Mouse (Mus musculus): ENCODE data around the gene Ankrd27.
"Not testable (repeated sequence)": the region's sequence is repeated elsewhere in the genome, so short reads cannot be mapped to it uniquely, and the experiment has no call there.

The Ankrd27 gene

DNA sequence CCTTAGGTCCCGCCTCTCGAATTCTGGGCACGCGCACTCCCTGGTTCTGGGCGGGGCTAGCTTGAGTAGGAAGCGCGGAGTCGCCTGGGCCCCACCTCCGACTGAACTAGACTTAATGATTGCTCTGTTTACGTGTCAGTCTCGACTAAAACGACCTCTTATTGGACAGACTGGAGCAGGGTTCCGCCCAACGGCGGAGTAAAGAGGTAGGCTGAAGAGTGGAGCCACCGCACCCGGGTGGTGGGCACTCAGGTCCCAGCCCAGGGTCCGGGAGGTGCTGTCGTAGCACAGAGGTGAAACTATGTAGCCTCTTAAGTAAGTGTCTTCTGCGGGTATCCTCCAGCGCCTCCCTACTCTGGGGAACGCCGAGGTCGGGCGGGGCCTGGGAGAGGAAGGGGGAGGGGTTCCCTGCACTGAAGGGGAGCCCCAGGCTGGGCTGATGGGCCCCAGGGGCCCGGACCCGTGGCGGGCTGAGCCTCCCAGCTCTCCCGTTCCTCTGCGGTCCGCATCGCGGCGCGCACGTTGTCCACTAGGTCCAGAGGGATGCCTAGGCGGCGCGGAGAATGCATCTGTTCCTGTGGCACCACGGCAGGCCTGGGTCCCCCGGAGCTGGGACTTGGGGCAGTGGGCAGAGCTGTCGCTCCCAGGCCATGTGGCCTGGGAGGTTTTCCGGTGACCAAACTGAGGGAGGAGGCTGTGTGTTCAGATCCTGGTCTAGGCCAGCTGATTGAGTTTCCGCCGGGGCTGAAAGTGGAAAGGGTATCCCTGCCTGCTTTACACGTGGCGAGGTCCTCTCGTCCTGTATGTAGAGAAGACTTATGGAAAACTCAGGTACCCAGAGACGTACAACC is at the start of gene Ankrd27:
Ankrd27 (plus strand) TSS at position 190 of the 851 bp plus-strand sequence.
- peak; percentile 89 for DNase-seq (ENCODE audit: low read depth, low spot score)

DNA sequence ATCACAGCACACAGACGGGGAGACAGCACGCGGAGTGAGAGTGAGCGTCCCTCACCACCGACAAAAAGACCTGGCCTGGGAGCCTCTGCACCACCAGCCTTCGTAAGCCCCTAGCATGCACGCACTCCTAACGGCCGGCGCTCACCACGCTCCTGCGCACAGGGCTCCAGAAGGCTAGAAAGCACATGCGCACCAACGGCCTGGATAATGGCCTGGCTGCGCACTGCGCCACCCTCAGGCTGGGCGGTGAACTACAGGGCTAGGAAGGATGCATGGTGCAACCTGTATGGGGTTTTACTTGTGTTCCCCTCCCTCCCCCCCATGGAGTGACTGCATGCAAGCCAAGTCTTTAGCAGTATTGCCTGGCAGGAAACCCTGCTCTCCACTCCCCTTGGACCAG is 48.5 kb upstream of the Ankrd27 start, which contains the start of gene Tdrd12:
Tdrd12 (minus strand) TSS at position 184 of the 400 bp plus-strand sequence.
- DNase-seq (ENCODE audit: low read depth, low spot score), result no peak

DNA sequence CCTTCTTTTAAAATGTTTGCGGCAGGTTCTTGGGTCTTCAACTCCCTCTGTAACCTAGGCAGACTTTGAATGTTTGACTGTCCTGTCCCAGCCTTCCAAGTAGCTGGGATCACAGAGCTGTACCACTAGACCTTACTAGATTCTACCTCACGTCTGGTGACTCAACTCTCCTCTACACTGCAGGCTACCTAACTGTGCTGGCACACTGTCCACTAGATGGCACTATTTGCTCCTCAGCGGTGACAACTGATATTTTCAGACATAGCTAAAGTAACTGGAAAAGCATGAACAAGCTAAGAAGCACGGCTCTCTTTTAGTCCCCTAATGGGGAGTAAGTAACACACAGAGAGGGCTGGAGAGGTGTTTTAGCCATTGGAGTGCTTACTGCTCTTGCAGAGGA is 40.2 kb upstream of the Ankrd27 start:
- DNase-seq (ENCODE audit: low read depth, low spot score), result peak; percentile 53

DNA sequence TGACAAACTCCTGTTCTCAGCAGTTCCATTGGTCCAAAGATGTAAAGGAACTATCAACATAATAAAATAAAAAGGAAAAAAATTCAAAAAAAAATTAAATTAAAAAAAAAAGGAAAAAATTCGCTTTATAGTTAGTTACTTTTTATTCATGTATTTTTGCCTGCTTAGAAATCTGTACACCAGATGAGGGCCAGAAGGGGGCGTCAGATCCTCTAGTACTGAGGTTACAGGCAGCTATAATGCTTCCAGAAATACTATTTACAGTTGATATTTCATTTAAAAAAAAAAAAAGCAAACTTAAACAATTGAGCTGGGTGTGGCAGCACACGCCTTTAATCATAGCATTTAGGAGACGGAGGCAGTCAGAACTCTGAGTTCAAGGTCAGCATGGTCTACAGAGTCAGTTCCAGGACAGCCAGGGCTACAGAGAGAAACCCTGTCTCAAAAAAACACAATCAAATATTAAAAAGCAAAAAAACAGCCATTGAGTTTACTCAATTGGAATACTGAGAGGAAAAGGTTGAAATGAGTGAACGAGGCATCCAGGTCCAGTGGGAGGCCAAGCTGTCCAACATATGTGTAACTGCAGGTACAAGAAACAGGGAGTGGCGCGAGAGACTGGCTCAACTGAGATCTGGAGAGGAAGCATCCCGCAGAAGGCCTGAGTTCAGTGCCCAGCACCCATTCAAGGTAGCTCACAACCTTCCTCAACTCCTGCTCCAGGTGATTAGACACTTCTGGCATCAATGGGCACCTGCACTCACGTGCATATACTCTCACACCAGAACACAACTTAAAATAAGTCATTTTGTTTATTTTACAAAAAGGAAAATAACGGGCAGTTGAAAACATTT is 32.1 kb upstream of the Ankrd27 start:
- DNase-seq (ENCODE audit: low read depth, low spot score), result no peak

DNA sequence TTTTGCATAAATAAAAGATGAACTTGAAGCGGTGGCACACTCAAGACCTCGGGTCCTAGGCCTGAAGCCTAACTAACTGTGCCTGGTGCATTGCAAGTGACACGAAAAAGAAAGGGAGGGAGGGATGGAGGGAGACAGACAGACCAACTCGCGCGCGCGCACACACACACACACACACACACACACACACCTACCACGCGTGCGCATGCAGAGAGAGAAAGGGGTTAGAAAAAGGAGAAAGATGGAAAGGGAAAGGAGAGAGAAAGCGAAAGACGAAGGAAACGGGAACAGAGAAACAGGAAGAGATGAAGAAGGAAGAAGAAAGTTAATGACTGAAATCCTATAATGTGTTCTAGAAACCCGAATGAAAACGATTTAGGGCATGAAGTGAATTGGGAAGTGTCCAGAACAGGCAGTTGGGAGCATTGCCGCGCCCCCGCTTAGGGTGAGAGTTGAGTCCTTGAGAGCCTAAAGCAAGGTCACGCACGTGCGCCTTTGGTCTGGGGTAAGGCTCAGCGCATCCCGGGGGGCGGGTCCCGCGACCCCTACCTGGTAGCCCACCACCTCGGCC is 31.4 kb upstream of the Ankrd27 start:
- DNase-seq (ENCODE audit: low read depth, low spot score), result peak; percentile 19

DNA sequence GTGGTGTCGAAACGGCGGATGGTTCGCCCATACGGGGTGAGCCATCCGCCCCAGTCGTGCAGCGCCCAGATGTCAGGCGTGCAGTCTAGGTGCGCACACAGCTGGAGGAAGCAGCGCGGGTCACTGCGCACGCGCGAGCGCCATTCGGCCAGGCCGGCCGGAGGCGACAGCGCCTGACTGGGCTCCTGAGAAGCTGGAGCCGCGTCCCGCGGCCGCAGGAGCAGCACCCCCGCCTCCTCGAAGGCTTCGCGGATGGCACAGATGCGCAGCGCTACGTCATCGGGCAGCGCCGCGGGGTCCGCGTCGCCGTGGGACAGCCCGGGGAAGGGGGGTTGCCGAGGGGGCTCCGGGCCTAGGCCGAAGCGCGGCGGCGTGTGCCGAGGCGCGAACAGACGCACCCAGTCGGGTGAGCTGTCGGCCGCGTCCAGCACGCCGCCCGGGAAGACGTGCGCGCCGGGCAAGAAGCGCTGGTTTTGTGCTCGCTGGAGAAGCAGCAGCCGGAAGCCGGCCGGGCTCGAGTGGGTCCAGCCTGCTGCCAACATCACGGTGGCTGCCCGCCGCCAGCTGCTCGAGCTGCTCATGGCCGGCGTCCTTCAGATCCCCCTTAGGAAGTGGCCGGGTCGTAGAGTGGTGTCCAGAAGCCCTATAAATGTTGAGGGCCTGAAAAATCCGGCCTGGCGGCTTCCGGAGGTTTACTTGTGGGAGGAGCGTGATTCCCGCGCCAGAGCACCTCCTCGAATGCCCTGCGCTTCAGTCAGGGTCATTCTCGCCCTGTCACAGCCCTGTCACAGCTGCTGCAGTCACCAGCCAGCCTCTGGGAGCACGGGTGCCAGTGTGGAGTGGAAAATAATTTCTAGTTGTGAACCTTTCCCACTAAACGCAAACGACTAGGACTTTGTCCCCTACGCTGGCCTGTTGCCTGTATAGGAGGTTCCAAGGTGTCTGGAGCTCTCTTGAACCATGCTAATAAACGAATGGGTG is 30.5 kb upstream of the Ankrd27 start:
- DNase-seq (ENCODE audit: low read depth, low spot score), result peak; percentile 88

DNA sequence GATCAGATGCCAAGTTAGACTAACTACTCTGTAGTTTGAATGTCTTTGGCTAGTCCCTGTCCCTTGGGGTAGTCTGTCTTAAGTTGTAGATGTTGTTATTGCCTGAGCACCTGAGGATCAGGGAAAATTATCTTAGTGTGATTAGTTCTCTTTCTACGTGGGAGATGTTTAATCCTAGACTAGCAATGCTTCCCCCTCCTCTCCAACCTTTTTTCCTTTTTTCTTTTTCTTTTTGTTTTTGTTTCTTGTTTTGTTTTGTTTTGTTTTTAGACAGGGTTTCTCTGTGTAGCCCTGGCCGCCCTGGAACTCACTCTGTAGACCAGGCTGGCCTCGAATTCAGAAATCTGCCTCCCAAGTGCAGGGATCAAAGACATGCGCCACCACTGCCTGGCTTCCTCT is 29.8 kb upstream of the Ankrd27 start, which contains the start of gene Nudt19:
Nudt19 (minus strand) TSS at position 100 of the 399 bp plus-strand sequence.
- no peak for DNase-seq (ENCODE audit: low read depth, low spot score)

DNA sequence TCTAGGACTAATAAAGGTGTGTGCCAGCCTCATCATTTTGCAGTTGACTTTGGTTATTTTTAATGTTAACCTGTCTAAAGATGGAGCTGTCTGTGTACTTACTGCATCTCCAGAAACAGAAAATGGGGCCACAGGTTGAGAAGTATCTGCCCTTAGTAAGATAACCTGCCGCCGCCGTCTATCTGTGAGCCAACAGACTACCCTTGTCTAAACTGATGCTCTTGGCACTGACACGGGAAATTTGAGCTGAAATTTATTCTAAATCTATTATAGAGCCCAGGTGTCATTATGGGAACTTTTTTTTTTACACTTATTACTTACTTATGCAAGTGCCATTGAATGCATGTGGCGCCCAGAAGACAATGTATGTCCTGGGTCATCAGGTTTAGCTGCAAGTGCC is 29.1 kb upstream of the Ankrd27 start:
- no peak for DNase-seq (ENCODE audit: low read depth, low spot score)

DNA sequence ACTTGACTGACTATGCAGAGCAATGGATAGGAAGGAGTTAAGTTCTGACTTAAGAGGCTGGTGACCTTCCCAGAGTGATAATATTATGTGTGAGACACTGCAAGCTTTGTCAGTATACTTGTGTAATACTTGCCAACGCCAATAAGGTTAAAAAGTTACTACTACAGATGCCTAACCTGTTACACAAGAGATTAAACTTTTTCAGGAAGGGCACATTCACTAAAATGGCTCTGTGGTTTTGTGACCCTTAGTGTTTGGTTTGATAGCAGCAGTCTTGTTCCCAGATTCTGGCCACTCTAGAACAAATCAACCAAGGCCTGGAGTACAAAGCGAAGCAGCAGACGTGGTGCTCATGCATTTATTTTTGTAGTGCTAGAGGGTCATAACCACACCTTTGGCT is 28.5 kb upstream of the Ankrd27 start:
- DNase-seq (ENCODE audit: low read depth, low spot score), result no peak

DNA sequence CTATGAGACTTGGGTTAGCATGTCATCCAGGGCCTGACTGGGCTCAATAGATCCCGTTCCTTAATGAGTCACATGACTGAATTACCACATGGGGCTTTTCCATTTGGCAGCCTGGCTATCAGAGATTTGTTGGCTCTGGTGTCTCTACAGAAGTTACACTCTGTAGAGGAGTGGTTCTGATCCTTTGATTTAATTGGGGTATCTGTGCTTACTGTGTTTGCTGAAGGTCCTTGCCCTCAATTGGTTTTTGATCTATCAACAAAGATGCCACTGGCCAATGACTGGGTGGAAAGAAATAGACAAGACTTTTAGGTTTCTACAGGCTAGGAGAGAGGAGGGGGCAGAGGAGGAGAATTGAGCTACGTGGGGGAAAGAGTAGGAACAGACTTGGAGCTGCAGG is 27.4 kb upstream of the Ankrd27 start:
- DNase-seq (ENCODE audit: low read depth, low spot score), result no peak

DNA sequence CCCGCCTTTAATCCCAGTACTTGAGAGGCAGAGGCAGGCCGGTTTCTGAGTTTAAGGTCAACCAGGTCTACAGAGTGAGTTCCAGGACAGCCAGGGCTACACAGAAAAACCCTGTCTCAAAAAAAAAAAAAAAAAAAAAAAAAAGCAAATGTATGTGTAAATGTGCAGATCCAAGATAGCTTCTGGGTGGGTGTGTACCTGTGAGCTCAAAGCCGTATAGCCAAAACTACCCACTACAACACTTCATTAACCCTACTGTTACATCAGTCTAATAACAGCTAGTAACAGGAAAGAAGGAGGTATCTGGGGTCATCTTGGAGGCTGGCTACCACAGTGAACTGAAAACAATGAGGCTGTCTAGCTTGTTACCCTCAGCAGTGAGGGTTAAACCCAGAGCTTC is 26.2 kb upstream of the Ankrd27 start:
- no peak for DNase-seq (ENCODE audit: low read depth, low spot score)

DNA sequence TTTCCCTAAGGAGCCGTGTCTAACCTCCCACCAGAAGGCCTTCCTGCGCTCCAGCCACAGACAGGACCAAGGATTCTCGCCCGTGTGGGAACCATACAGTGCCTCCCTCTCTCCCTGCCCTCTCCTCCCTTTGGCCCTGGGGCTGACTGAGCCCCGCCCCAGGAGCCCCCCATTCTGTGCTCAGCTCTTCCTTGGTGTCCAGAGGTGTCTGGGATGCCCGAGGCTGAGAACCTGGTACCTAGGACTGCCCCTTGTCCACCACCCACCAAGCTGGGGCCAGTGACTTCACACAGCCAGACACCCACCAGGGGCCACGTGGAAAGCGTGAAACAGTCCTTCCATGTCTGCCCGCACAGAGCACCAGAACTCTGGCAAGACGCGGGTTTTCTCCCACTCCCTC is 23.0 kb upstream of the Ankrd27 start:
- DNase-seq (ENCODE audit: low read depth, low spot score), result no peak

DNA sequence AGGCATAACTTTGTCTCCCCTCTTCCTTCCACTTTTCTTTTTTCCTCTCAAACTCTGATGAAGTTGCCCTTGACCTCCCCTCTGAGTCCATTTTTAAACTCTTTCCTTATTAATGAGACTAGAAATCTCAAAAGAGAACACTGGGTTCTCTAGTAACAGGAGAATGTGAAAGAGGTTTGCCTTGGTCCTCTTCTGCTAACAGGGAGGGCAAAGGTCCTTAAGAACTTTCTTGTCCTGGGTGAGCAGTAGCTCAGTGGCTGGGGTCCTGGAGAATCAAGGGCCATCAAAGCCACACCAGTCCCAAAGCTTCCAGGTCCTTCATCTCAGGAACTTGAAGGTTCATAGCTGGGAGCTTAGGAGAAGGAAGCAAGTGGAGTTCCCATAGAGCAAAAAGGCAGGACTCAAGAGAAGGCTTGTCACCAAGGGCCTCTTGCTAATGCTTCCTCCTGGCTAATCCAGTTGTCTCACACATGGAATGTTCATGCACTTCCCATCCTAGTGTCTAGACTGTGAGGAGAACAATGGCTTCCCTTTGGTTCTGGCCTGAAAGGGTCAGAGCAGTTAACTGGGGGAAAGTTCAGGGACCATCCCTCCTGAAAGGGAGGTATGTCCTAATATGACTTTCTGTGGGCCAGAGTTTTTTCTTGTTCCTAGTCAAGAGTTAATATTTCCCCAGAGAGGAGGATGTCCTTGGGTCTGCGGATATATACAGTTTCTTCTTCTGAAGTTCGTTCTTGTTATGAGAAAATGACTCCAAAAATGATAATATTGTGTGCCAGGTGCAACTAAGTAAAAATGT is 21.8 kb upstream of the Ankrd27 start:
- no peak for DNase-seq (ENCODE audit: low read depth, low spot score)

DNA sequence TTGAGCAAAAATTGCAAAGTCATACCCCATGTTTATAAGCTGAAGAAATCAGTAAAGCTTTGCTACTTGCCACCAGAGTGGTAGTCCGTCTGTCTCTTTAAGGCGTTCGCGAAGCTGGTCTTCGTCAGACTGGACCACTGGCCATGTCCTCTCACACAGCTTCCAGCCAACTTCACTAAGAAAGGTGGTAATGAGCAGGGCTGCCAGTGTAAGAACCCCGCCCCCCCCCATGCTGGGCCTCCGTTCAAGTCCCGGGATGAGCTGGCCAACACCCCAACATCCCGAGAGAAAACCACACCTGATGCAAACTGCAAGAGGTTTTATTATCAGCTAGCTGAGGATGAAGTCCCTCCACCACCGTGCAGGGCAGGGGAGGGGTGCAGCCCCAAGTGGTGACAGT is 21.2 kb upstream of the Ankrd27 start:
- DNase-seq (ENCODE audit: low read depth, low spot score), result not testable (repeated sequence)

DNA sequence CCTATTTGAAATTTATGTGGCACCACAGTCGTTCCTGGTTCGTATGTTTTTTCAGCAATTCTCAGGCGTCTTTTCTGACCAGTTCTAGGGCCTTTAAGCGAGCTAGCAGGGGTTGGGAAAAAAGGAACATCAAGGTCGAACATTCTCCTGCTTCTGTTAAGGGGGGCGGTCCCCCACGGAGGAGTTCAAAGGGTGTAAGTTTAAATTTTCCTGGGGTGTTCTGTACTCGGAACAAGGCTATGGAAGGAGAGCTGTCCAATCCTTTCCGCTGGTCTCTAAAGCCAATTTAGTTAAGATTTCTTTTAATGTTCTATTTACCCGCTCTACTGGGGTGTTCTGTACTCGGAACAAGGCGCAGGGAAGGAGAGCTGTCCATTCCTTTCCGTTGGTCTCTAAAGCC is 20.1 kb upstream of the Ankrd27 start:
- not testable (repeated sequence) for DNase-seq (ENCODE audit: low read depth, low spot score)

DNA sequence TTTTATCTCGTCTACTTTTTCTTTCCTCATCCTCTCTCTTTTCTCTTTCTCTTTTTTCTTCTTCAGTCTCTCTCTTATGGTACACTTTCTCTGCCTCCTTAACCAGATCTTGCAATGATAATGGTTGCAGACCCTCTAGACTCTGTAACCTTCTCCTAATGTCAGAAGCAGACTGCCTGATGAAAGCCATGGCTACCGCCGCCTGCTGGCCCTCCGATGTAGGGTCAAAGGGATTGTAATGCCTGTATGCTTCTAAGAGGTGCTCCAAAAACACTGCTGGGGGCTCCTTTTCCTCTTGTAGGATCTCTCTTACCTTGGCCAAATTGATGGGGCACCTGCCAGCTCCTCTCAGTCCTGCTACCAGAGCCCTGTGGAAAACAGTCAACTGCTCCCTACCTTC is 16.3 kb upstream of the Ankrd27 start:
- DNase-seq (ENCODE audit: low read depth, low spot score), result not testable (repeated sequence)

DNA sequence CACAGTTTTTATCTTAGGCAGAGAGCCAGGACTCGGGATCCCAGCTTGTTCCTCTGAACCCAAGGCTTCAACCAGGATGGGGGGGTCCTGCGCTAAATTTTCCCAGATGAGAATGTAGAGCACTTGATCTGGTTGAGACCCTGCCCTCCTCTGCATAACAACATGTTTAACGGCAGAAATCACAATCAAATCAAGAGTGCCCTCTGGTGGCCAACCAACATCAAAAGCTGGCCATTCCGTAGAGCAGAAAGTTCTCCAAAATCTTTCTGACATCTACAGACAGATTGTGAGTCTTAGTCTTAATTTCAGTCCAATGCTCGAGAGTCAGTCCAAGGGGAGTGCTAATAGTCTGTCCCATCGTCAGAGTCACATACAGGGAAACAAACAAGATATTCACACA is 15.2 kb upstream of the Ankrd27 start:
- DNase-seq (ENCODE audit: low read depth, low spot score), result not testable (repeated sequence)

DNA sequence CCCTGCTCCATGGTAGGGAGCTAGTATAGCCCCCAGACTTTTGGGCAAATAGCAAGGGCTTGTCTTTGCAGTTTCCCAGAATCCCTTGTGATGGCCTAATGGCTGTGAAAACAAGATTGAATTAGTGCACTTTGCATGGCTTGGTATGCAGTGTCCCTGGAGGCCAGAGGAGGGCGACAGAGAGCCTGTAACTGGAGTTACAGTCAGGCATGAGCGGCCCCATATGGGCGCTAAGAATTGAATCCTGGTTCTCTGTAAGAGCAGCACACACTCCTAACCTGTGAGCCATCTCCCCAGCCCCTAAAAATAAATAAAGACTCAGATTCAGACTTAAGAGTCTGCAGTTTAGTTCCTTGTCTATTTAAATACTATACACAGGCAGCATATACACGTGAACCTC is 6.2 kb upstream of the Ankrd27 start:
- no peak for DNase-seq (ENCODE audit: low read depth, low spot score)

DNA sequence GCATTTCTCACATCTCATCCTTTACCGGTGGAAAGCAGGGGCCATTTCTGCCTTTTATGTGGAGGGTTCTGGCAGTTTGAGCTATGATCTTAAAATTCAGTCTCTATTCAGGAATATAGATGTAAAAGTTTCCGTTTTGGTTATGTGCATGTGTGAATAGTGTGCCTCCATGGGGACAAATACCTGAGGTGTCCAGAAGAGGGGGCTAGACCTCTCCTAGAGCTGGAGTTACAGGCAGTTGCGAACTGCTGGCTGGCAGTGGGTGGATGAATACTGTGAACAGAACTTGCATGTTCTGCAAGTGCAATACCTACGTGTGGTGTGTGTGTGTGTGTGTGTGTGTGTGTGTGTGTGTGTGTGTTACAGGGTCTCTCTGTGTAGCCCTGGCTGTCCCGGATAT is 3.3 kb upstream of the Ankrd27 start:
- no peak for DNase-seq (ENCODE audit: low read depth, low spot score)

DNA sequence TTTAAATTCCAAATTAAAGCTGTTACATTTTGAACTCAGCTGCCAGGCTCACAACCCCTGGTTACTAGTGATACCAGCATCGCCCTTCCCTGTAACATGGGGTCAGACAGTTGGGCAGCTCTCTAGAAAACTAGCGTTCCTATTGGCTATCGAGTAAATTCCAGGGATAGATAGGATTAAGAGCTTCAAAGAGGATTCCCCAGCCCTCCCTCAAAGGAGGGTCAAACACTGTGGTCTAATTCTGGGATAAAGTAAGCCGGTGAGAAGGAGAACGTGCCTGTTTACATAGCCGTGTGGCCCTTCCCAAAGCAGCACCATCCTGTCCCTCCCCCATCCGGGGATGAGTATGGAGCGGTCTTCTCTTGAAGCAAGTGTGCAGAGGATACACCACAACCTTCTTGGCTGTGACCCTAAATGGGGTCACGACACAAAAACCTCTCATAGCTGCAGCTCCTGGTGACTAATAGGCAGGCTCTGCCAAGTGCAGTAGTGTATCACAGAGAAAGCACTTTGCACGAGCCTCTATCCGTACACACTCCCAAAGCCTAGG is 2.5 kb upstream of the Ankrd27 start:
- DNase-seq (ENCODE audit: low read depth, low spot score), result peak; percentile 74

Data from retina, postnatal 7 days (tissue).